Mouse (Mus musculus) heart, adult 10 weeks (tissue): Measurements from ENCODE around the gene 9230104L09Rik. TPM values are rescaled to one million over a fixed set of nuclear protein-coding genes. Genes with fewer than 3 reads are reported as not detected.

Experiments
- polyA plus RNA-seq: library from polyadenylated mRNA; stranded (reverse); fragments of 350-450 nt; fragmentation: Illumina TruSeq; extraction: RNeasy Lipid Tissue Mini Kit (QIAGEN cat#74804); gene quantifications from one replicate; pipeline ENCODE4 v1.2.3, GENCODE M21; 2014; ENCODE audit warnings: low read depth, low replicate concordance

The 9230104L09Rik gene
- not detected for polyA plus RNA-seq

GRCm38 (mm10) chr2:148864966-148865365, at the start of gene 9230104L09Rik:
Gene 9230104L09Rik (minus strand): TSS chr2:148865038.

DNA sequence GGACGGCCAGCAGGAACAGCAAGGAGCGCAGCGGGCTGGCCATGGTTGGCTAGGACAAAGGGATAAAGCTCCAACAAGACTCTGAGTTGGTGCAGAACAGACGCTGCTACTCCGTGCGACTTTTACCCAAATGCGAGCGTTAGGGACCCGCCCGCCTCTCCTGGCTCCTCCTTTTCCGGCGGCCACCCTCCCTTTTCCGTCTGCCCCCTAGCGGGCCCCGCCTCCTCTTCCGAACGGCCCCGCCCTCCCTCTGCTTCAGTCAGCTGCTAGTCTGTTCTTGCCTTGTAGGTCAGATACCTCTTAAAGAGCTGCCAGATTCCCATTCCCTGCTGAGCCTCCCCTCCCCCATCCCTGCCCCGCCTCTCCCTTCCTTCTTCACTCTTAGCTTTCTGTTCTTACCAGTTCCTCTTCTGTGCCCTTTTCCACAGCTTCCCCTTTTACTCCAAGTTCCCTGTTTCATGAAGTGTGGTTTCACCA, 10.5 kb upstream of the 9230104L09Rik start, which contains the start of gene Cst3:
Cst3 (minus strand) TSS at position 358 of the 477 bp plus-strand sequence.

DNA sequence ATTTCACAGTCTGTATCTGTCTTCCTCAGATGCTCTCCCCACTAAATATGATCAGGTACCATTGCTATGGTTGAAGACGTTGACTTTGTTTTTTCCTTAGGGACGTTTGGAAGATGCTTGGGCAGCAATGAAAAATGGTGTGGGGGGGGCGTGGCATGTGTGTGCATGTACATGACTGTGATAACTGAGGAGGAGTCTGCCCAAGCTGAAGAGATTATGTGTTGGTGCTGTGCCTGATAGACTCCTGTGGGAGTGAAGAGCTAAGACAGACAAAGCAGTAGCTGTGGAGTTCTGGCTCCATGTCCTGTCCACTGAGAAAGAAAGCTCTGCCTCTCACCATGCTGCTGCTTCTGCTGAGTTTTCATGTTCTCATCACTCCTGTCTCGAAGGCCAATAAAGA, 29.9 kb downstream of the 9230104L09Rik start, which contains the start of gene Cst9:
Cst9 (plus strand) TSS at position 236 of the 400 bp plus-strand sequence.

DNA sequence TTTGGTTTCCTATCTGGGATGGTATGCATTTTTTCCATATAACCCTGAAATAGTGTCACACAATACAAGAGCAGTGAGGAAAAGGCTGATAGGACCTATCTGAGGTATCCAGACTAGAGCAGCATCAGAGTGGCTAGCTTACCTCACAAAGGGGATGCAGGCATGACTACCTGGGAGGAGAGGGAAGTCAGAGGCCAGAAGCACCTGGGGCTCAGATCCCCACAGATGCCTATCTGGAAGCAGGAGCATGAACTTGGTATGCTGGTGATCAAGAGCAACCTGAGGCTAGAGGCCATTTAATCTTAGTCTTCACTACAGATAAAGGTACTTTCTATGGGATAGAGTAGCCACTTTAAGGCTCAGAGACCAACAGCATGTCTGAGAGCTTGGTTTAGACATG, 44.9 kb downstream of the 9230104L09Rik start, which contains the start of gene Cst13:
Cst13 (plus strand) TSS at position 173 of the 400 bp plus-strand sequence.

DNA sequence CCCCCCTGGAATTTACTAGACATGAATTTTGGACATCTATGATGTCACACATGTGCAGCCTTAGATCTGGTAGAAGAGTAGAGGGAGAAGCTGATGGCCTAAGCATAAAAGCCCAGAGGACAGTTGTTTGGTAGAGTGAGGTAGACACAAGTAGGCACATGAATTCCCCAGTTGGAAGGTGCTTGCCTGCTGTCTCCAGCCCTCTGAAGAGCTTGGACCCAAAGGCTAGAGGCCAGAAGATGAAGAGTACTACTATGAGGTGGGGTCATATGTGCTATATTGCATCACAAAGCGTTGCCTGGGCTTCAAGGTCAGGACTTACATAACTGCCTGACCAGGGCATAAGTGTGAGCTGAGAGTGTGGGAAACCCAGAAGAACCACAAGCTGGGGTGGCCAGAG, 66.4 kb downstream of the 9230104L09Rik start, which contains the start of gene Cst8:
Cst8 (plus strand) TSS at position 301 of the 400 bp plus-strand sequence.

Other genes with a start within 250 kb of the 9230104L09Rik start
- gene Nxt1, start 192.4 kb downstream of the 9230104L09Rik start, polyA plus RNA-seq = 11.6 TPM
- gene Gzf1, start 184.0 kb downstream of the 9230104L09Rik start, polyA plus RNA-seq = 21.0 TPM
- 1.4 TPM for gene Napb, start 132.6 kb downstream of the 9230104L09Rik start, polyA plus RNA-seq
- gene Cstl1, start 114.7 kb downstream of the 9230104L09Rik start, polyA plus RNA-seq = not detected
- not detected for gene Cst11, start 93.5 kb downstream of the 9230104L09Rik start, polyA plus RNA-seq
- gene 8030411F24Rik, start 83.0 kb downstream of the 9230104L09Rik start, polyA plus RNA-seq = not detected
- not detected for gene Cst12, start 75.7 kb downstream of the 9230104L09Rik start, polyA plus RNA-seq
- gene Cst8, start 66.3 kb downstream of the 9230104L09Rik start, polyA plus RNA-seq = not detected
- not detected for gene Cst13, start 45.0 kb downstream of the 9230104L09Rik start, polyA plus RNA-seq
- gene Cst9, start 29.9 kb downstream of the 9230104L09Rik start, polyA plus RNA-seq = 2.4 TPM
- 1,212 TPM for gene Cst3, start 10.7 kb upstream of the 9230104L09Rik start, polyA plus RNA-seq
- gene Gm1330, start 138.2 kb upstream of the 9230104L09Rik start, polyA plus RNA-seq = not detected
- gene Gm10750, start 152.2 kb upstream of the 9230104L09Rik start, polyA plus RNA-seq = not detected